Mouse (Mus musculus) right cerebral cortex, postnatal 10 days (tissue): ENCODE data around the gene Fbxl13.

Experiments used
- DNase-seq, 2 experiments: peaks; one replicate each; pipeline ENCODE4 v3.0.0; 2021; ENCODE audit warnings: low spot score in 2 of 2

Fbxl13 gene

DNA sequence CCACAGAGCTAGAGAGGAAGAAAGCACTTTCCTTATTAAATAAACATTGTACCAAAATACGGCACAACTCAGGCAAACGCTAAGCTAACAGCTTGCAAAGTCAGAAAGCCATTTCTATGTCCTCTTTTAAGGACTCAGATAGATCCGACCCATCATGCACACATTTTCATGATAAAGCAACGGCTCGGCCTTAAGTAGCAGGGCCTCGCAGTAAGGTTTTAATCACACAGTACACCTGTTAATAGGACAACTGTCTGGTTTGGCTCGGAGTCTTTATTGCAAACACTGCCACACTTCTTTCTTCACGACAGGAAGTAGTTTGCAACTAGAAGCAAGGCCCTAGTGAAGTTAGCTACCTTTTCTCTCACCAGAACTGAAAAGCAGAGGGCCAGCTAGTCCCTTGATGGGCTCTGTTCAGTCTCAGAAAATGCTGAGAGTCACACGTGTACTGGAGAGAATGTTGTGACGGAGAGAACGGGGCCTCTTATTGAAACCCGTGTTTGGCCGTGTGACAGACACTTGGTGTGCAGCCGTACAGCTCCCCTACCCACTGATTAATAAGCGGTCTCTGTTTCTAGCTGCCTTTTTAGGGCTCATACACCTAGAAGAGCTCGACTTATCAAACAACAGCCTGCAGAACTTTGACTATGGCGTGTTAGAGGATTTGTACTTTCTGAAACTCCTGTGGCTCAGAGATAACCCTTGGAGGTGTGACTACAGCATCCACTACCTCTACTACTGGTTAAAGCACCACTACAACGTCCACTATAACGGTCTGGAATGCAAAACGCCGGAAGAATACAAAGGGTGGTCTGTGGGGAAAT is 70.8 kb downstream of the Fbxl13 start:
- DNase-seq, result no peak

- DNase-seq, result no peak
These were observed 72.5 kb downstream of the Fbxl13 start for GRCm38 (mm10) chr5:21572764-21573416.

- DNase-seq, result no peak
These were observed 77.7 kb downstream of the Fbxl13 start for GRCm38 (mm10) chr5:21567784-21568183.

GRCm38 (mm10) chr5:21565392-21566065 is 79.9 kb downstream of the Fbxl13 start:
- no peak for DNase-seq

DNA sequence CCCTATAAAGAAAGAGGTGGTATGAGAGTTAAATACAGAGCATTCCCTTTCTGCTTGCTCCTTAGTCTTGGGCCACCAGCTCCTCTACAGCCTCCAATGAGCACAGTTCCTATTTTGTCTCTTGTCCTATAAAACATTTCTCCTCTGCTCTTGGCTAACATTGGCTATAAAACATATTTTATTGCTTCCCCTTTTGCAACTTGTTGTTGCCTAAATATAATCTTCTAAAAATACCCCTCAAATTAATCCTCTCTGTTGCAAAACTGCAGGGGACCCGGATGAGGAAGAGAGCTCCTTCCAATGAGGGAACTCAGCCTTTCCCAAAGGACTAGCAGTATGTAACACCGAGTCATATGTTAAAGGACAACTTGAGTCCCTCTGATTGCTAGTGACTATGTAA is 81.5 kb downstream of the Fbxl13 start:
- no peak for DNase-seq

GRCm38 (mm10) chr5:21556502-21556901 is 88.9 kb downstream of the Fbxl13 start:
- DNase-seq, result no peak

GRCm38 (mm10) chr5:21554732-21555131 is 90.7 kb downstream of the Fbxl13 start:
- DNase-seq, result no peak

- DNase-seq, result no peak
These were observed 91.7 kb downstream of the Fbxl13 start for GRCm38 (mm10) chr5:21553685-21554084.

DNA sequence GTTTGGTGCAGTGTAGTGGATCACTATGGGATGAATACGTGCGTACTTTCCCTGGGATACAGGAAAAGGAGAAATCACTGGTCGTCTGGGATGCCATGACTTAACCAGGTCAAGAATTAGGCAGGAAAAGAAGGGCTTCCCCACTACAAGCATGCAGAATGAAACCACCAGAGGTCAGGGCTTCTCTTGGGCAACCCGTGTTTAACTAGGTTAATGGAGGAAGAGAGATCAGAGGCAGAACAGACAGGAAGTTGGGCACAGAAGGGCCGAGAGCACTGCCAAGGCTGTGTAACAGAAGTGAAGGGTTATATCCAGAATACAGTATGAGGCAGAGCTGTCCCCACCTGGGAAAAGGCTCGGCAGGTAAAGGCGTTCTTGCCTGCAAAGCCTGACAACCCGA is 98.4 kb downstream of the Fbxl13 start:
- DNase-seq, result no peak

- no peak for DNase-seq
These were observed 99.6 kb downstream of the Fbxl13 start for GRCm38 (mm10) chr5:21545786-21546185.

DNA sequence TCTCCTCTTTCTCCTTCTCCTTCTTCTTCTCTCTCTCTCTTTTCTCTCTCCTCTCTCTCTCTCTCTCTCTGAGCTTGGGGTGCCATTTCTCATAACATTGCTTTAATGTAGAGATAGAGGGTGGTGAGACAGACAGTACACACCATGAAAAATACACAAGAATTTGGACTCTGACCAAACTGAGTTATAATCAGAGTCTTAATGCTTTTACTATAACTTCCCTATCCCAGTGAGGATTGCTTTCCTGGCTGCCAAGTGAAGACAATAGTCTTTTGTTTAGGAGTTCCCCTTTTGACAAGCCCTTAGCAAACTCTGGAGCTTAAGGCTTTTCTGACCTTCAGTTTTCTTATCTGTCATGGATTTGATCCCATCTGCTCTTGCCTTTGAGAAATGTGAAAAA is 100.2 kb downstream of the Fbxl13 start:
- DNase-seq, result no peak

- no peak for DNase-seq
These were observed 100.6 kb downstream of the Fbxl13 start for GRCm38 (mm10) chr5:21544821-21545220.

GRCm38 (mm10) chr5:21543409-21544201 is 101.8 kb downstream of the Fbxl13 start, which contains the start of gene Lrrc17:
Lrrc17 (plus strand) TSS chr5:21543559.
- no peak for DNase-seq

GRCm38 (mm10) chr5:21542226-21542625 is 103.2 kb downstream of the Fbxl13 start:
- DNase-seq, result no peak

DNA sequence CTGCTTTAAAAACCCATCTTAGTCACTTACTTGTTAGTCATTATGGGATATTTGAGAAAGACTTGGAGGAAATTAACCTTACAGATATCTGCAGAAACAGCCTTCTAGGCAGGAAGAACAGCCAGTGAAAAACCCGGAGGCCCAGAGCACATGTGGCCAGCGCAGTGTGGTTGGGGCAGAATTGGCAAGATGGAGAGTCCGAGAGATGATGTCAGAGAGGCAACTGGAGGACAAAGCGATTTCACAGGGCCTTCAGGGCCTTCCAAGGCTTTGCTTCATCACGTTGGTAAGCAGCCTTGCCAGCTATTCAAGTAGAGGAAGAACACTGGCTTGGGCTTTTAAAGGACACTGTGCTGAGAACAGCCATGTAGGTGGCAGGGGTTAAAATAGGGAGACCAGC is 112.5 kb downstream of the Fbxl13 start:
- no peak for DNase-seq

DNA sequence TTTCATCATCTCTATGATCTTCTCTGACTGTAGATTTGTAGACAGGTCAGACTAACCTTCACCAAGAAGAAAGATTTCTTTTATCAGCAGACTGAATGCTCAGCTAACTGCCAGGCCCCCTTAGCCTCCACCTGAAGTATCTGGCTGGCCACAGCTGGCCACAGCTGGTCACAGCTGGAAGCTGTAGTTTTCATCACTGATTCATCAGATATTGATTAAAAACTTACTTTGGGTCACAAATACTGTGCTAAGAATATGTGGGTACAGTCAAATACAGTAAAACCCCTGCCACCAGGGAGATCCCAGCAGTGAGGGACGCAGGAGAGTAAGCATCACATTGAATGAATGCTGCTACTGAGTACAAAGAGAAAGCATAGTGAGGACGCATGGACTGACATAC is 113.3 kb downstream of the Fbxl13 start:
- DNase-seq, result no peak

- DNase-seq, result no peak
These were observed 116.2 kb downstream of the Fbxl13 start for GRCm38 (mm10) chr5:21529110-21529720.

DNA sequence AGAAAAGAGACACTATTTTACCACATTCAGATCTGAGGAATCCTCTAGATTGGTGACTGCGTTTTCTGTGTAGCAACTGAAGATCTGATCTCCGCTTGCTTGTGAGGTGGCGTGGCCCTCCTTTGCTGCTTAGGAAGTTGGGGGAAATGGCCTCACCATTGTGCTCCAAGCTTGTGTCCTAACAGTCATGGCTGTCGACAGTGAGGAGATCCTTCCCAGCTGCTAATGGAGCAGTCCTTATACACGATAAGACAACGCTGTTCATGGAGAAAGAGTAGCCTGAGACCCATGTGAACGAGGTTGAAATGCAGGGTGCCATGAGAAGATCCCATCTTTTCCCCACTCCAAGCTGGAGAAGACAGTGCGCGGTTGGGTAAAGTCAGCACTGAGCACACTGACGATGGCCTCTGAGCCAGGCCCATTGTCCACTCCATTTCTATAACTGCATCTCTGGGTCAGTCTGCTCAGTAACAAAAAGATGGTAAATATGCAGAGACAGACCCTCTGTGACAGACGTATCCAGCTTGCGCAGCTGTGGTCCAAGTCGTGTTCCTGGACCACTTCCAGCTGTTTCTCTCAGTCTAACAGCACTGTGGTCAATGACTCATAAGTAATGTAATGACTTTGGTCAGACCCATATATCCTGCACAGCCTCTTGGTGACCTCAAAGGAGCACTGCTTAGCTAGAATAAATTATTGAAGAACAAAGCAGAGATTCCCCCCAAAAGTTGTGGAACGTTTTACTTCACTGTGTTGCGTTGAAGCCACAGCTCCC is 117.2 kb downstream of the Fbxl13 start:
- DNase-seq, result no peak

DNA sequence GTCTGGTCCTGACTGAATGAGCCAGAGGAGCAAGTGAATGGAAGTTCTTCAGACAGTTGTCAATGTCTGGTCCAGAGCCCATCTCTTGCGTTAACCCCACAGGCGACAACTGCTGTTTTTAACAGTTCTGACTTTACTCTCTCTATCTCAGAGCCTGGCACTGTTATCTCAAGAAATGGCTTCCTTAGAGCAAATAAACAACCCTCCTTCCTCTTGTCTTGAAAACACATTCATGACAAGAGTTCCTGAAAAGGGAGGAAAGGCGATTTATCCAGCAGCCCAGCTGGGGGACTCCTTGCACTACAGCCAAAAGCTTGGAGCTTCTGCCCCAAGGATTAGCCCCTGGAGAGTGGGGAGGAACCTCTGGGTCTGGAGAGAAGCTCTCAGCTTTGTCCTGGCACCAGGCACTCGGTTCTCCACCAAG is 117.9 kb downstream of the Fbxl13 start:
- DNase-seq, result no peak

DNA sequence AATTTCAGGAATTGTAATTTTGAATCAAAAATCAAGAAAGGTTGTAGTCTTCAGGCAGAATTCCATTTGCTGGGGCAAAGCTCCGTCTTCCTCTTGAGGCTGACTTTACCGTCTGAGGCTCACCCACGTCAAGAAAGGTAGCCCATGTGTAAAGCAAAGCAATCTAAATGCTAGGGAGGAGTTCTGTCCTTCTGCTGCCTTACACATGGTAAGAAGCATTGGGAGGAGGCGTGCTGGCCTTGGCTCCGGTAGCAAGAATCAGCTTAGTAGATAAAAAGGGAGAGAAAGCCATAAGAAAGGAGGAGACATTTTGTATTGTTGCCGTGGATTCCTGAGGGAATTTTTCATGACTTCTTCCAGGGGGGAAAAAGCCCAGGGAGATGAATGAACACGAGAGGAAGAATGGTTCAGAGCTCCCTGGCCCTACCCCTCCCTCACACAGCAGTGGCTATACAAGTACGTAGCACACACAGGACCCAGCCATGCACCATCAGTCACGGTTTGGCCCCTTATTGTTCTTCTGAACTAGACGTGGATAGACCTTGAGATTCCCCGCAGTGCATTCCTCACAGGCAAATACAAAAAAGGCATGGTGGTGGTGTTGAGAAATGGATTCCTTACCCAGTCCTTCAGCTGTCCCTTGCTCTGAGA is 118.5 kb downstream of the Fbxl13 start:
- no peak for DNase-seq
